Mouse (Mus musculus): ENCODE measurements around the gene Dnah12. TPM values are rescaled to one million over a fixed set of nuclear protein-coding genes. Genes with fewer than 3 reads are reported as not detected.
A peak's percentile ranks its signal among the peaks of the same experiment; 100 is the strongest.

The Dnah12 gene
- total and polyA plus RNA-seq, 3 experiments = 0.03 to 0.18 (median 0.05) TPM

GRCm38 (mm10) chr14:26859024-26859423 lies 165.9 kb downstream of the Dnah12 start:
- TF ChIP-seq POLR2A (IDR thresholded peaks at IDR 0.05; ENCODE audit: insufficient read depth, low read depth, low read length) (no peak), EP300 (IDR thresholded peaks at IDR 0.05; ENCODE audit: insufficient read depth, low read depth, low read length) (no peak)
- 33% methylated on average over 3 of the region's 3 CpGs for WGBS
- no peaks in the 10 kb centered on the region for H3K36me3 ChIP-seq (ENCODE audit: control insufficient read depth, insufficient read depth, low read length)
- intact Hi-C loops (cut with DNase I) = loop anchor here (2.0 kb wide), 1 partner anchor 32 kb away; no protein-coding TSS in a partner anchor
- no peaks in the 10 kb centered on the region for H3K79me2 ChIP-seq (replicated peaks; ENCODE audit: control insufficient read depth, insufficient read depth, low read length)
- H3K4me3 ChIP-seq = no peak overlapping the region
- DNase-seq = peak in 1 of 2 experiments; percentile 15
- no peak overlapping the region for H3K9ac ChIP-seq (ENCODE audit: low read depth, low read length)
- H3K27ac ChIP-seq = peak overlapping the region; percentile 65
- peaks cover 7% of the 10 kb centered on the region for H3K4me1 ChIP-seq (ENCODE audit: control insufficient read depth, insufficient read depth, low read length)
- H3K27me3 ChIP-seq (ENCODE audit: control insufficient read depth, insufficient read depth, low read length) = no peaks in the 10 kb centered on the region

- Histone ChIP-seq H3K27ac (no peak overlapping the region), H3K36me3 (ENCODE audit: control insufficient read depth, insufficient read depth, low read length) (no peaks in the 10 kb centered on the region), H3K4me3 (no peak overlapping the region), H3K79me2 (replicated peaks; ENCODE audit: control insufficient read depth, insufficient read depth, low read length) (no peaks in the 10 kb centered on the region), H3K4me1 (ENCODE audit: control insufficient read depth, insufficient read depth, low read length) (no peaks in the 10 kb centered on the region), H3K9ac (ENCODE audit: low read depth, low read length) (no peak overlapping the region), H3K27me3 (ENCODE audit: control insufficient read depth, insufficient read depth, low read length) (no peaks in the 10 kb centered on the region)
- no peak for DNase-seq
- 71% methylated on average over 9 of the region's 9 CpGs for WGBS
- peak; percentile 32 for TF ChIP-seq CTCF (IDR thresholded peaks at IDR 0.05)
- TF ChIP-seq POLR2A (IDR thresholded peaks at IDR 0.05; ENCODE audit: insufficient read depth, low read depth, low read length) = no peak
- intact Hi-C loops (cut with DNase I) = no loop called here
Measured at GRCm38 (mm10) chr14:26867356-26867755, 174.3 kb downstream of the Dnah12 start.

- H3K4me3 ChIP-seq = no peak overlapping the region
- H3K27me3 ChIP-seq (ENCODE audit: control insufficient read depth, insufficient read depth, low read length) = no peaks in the 10 kb centered on the region
- no peak overlapping the region for H3K27ac ChIP-seq
- H3K79me2 ChIP-seq (replicated peaks; ENCODE audit: control insufficient read depth, insufficient read depth, low read length) = no peaks in the 10 kb centered on the region
- no peak for TF ChIP-seq CTCF (IDR thresholded peaks at IDR 0.05)
- 84% methylated on average over 5 of the region's 5 CpGs for WGBS
- no peaks in the 10 kb centered on the region for H3K4me1 ChIP-seq (ENCODE audit: control insufficient read depth, insufficient read depth, low read length)
- DNase-seq = no peak
- H3K9ac ChIP-seq (ENCODE audit: low read depth, low read length) = no peak overlapping the region
- H3K36me3 ChIP-seq (ENCODE audit: control insufficient read depth, insufficient read depth, low read length) = no peaks in the 10 kb centered on the region
- intact Hi-C loops (cut with DNase I) = no loop called here
Measured at GRCm38 (mm10) chr14:26868299-26868698, 175.2 kb downstream of the Dnah12 start.

GRCm38 (mm10) chr14:26878756-26879155 lies 185.7 kb downstream of the Dnah12 start:
- no peaks in the 10 kb centered on the region for H3K27me3 ChIP-seq (ENCODE audit: control insufficient read depth, insufficient read depth, low read length)
- intact Hi-C loops (cut with DNase I) = no loop called here

GRCm38 (mm10) chr14:26879976-26880375 lies 186.9 kb downstream of the Dnah12 start:
- Histone ChIP-seq H3K36me3 (ENCODE audit: control insufficient read depth, insufficient read depth, low read length) (no peaks in the 10 kb centered on the region), H3K27me3 (ENCODE audit: control insufficient read depth, insufficient read depth, low read length) (no peaks in the 10 kb centered on the region), H3K4me1 (ENCODE audit: control insufficient read depth, insufficient read depth, low read length) (no peaks in the 10 kb centered on the region), H3K9ac (ENCODE audit: low read depth, low read length) (no peak overlapping the region), H3K27ac (no peak overlapping the region), H3K4me3 (no peak overlapping the region), H3K79me2 (replicated peaks; ENCODE audit: control insufficient read depth, insufficient read depth, low read length) (no peaks in the 10 kb centered on the region)
- 77% methylated on average over 2 of the region's 2 CpGs for WGBS
- TF ChIP-seq EP300 (IDR thresholded peaks at IDR 0.05; ENCODE audit: insufficient read depth, low read depth, low read length) (no peak), POLR2A (IDR thresholded peaks at IDR 0.05; ENCODE audit: insufficient read depth, low read depth, low read length) (no peak), CTCF (IDR thresholded peaks at IDR 0.05) (no peak)
- no peak for DNase-seq
- intact Hi-C loops (cut with DNase I) = no loop called here

More at GRCm38 (mm10) chr14:26878756-26879155, 185.7 kb downstream of the Dnah12 start:
- Histone ChIP-seq H3K9ac (ENCODE audit: low read depth, low read length) (no peak overlapping the region), H3K4me3 (no peak overlapping the region), H3K4me1 (ENCODE audit: control insufficient read depth, insufficient read depth, low read length) (no peaks in the 10 kb centered on the region), H3K79me2 (replicated peaks; ENCODE audit: control insufficient read depth, insufficient read depth, low read length) (no peaks in the 10 kb centered on the region), H3K27ac (no peak overlapping the region), H3K36me3 (ENCODE audit: control insufficient read depth, insufficient read depth, low read length) (no peaks in the 10 kb centered on the region)
- DNase-seq = no peak
- TF ChIP-seq CTCF (IDR thresholded peaks at IDR 0.05) (no peak), EP300 (IDR thresholded peaks at IDR 0.05; ENCODE audit: insufficient read depth, low read depth, low read length) (no peak), POLR2A (IDR thresholded peaks at IDR 0.05; ENCODE audit: insufficient read depth, low read depth, low read length) (no peak)
- 67% methylated on average over 4 of the region's 4 CpGs for WGBS

GRCm38 (mm10) chr14:26881700-26882099 lies 188.6 kb downstream of the Dnah12 start:
- Histone ChIP-seq H3K9ac (ENCODE audit: low read depth, low read length) (no peak overlapping the region), H3K27me3 (ENCODE audit: control insufficient read depth, insufficient read depth, low read length) (no peaks in the 10 kb centered on the region), H3K4me3 (no peak overlapping the region), H3K79me2 (replicated peaks; ENCODE audit: control insufficient read depth, insufficient read depth, low read length) (no peaks in the 10 kb centered on the region), H3K4me1 (ENCODE audit: control insufficient read depth, insufficient read depth, low read length) (no peaks in the 10 kb centered on the region), H3K27ac (no peak overlapping the region), H3K36me3 (ENCODE audit: control insufficient read depth, insufficient read depth, low read length) (no peaks in the 10 kb centered on the region)
- 71% methylated on average over 5 of the region's 5 CpGs for WGBS
- intact Hi-C loops (cut with DNase I) = no loop called here
- no peak for DNase-seq
- TF ChIP-seq EP300 (IDR thresholded peaks at IDR 0.05; ENCODE audit: insufficient read depth, low read depth, low read length) = no peak
- TF ChIP-seq CTCF (IDR thresholded peaks at IDR 0.05) = no peak
- TF ChIP-seq POLR2A (IDR thresholded peaks at IDR 0.05; ENCODE audit: insufficient read depth, low read depth, low read length) = no peak
